Mouse (Mus musculus): Measurements from ENCODE around the gene Adora2b. TPM values are rescaled to one million over a fixed set of nuclear protein-coding genes. Genes with fewer than 3 reads are reported as not detected.

Gene Adora2b
- polyA plus RNA-seq, 1 experiment from 2014 or later = 3.4 TPM

- DNase-seq (ENCODE audit: low spot score, missing footprints) (no peak), ATAC-seq (ENCODE audit: low FRiP score) (no peak)
- Histone ChIP-seq H3K9ac (ENCODE audit: low read length) (no peak overlapping the region), H3K4me3 (ENCODE audit: low read depth, low read length) (no peak overlapping the region), H3K36me3 (ENCODE audit: control insufficient read depth, insufficient read depth, low read length) (no peaks in the 10 kb centered on the region; the same call in 1 of the 2 replicates), H3K27me3 (ENCODE audit: control insufficient read depth, insufficient read depth, low read length) (no peaks in the 10 kb centered on the region), H3K4me1 (ENCODE audit: control insufficient read depth, insufficient read depth, low read length) (no peaks in the 10 kb centered on the region), H3K27ac (ENCODE audit: low read depth, low read length) (no peak overlapping the region), H3K4me2 (no peak overlapping the region), H3K9me3 (ENCODE audit: control insufficient read depth, low read length) (no peaks in the 10 kb centered on the region)
- 87% methylated on average over 2 of the region's 2 CpGs for WGBS
These were observed 45.3 kb downstream of the Adora2b start for GRCm38 (mm10) chr11:62294121-62294520.

- no peaks in the 10 kb centered on the region for H3K4me1 ChIP-seq (ENCODE audit: control insufficient read depth, insufficient read depth, low read length)
- no peaks in the 10 kb centered on the region; the same call in 1 of the 2 replicates for H3K36me3 ChIP-seq (ENCODE audit: control insufficient read depth, insufficient read depth, low read length)
- no peak overlapping the region for H3K4me3 ChIP-seq (ENCODE audit: low read depth, low read length)
- no peaks in the 10 kb centered on the region for H3K27me3 ChIP-seq (ENCODE audit: control insufficient read depth, insufficient read depth, low read length)
- no peak for DNase-seq (ENCODE audit: low spot score, missing footprints)
- H3K9me3 ChIP-seq (ENCODE audit: control insufficient read depth, low read length) = no peaks in the 10 kb centered on the region
- no peak for ATAC-seq (ENCODE audit: low FRiP score)
- no peak overlapping the region for H3K9ac ChIP-seq (ENCODE audit: low read length)
- 88% methylated on average over 6 of the region's 6 CpGs for WGBS
- H3K27ac ChIP-seq (ENCODE audit: low read depth, low read length) = no peak overlapping the region
- H3K4me2 ChIP-seq = no peak overlapping the region
These were observed 50.1 kb downstream of the Adora2b start for GRCm38 (mm10) chr11:62298883-62299282.

GRCm38 (mm10) chr11:62305866-62306265 lies 57.1 kb downstream of the Adora2b start:
- 95% methylated on average over 2 of the region's 2 CpGs for WGBS
- no peaks in the 10 kb centered on the region for H3K4me1 ChIP-seq (ENCODE audit: control insufficient read depth, insufficient read depth, low read length)
- H3K4me3 ChIP-seq (ENCODE audit: low read depth, low read length) = no peak overlapping the region
- H3K4me2 ChIP-seq = no peak overlapping the region
- no peaks in the 10 kb centered on the region for H3K36me3 ChIP-seq (ENCODE audit: control insufficient read depth, insufficient read depth, low read length)
- H3K9ac ChIP-seq (ENCODE audit: low read length) = no peak overlapping the region
- DNase-seq (ENCODE audit: low spot score, missing footprints) (no peak), ATAC-seq (ENCODE audit: low FRiP score) (no peak)
- H3K27ac ChIP-seq (ENCODE audit: low read depth, low read length) = no peak overlapping the region
- no peaks in the 10 kb centered on the region for H3K9me3 ChIP-seq (ENCODE audit: control insufficient read depth, low read length)
- H3K27me3 ChIP-seq (ENCODE audit: control insufficient read depth, insufficient read depth, low read length) = no peaks in the 10 kb centered on the region

DNA sequence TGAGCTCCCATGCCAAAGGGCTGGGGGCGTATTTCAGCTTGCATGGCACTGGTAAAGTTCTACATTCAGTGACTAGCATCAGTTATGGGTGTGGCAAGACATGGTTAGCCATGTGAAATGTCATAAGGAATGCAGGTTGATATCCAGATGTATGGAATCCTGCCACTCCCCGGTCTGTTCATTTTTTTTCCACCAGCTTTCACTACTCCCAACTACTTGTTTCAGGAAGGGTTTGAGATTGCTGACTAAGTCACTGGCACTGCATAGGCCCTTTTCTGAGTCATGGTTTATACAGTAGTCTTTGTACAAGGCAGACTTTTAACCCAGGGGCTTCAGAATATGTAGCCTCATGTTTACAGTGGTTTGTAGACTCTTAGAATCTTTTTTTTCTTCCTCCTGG lies 60.5 kb downstream of the Adora2b start:
- H3K27me3 ChIP-seq (ENCODE audit: control insufficient read depth, insufficient read depth, low read length) = no peaks in the 10 kb centered on the region
- H3K4me1 ChIP-seq (ENCODE audit: control insufficient read depth, insufficient read depth, low read length) = no peaks in the 10 kb centered on the region
- H3K4me3 ChIP-seq (ENCODE audit: low read depth, low read length) = no peak overlapping the region
- DNase-seq (ENCODE audit: low spot score, missing footprints) (no peak), ATAC-seq (ENCODE audit: low FRiP score) (no peak)
- H3K9ac ChIP-seq (ENCODE audit: low read length) = no peak overlapping the region
- H3K4me2 ChIP-seq = no peak overlapping the region
- WGBS = 91% methylated on average over 2 of the region's 2 CpGs
- H3K36me3 ChIP-seq (ENCODE audit: control insufficient read depth, insufficient read depth, low read length) = 0 out of 2 replicates have a peak, but pooled peaks cover 6% of the 10 kb centered on the region
- H3K9me3 ChIP-seq (ENCODE audit: control insufficient read depth, low read length) = no peaks in the 10 kb centered on the region
- no peak overlapping the region for H3K27ac ChIP-seq (ENCODE audit: low read depth, low read length)

DNA sequence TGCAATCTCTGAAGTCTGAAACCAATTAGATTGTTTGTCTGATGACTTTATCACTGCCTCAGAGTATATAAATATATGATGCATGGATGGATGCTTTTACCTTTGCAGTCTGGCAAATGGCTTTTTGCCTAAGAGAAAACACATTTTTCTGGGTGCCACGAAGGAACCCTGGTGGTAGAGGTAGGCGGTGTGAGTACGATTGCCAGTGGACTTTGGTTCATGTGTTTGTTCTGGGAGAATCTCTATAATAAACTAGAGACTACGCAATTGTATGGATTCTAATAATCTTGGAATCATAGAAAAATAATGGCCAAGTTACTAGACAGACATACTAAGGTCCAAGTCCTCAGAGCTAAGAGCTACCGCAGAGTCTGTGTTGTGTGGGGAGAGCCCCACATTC lies 66.2 kb downstream of the Adora2b start:
- Histone ChIP-seq H3K9me3 (ENCODE audit: control insufficient read depth, low read length) (no peaks in the 10 kb centered on the region), H3K4me1 (ENCODE audit: control insufficient read depth, insufficient read depth, low read length) (no peaks in the 10 kb centered on the region), H3K27me3 (ENCODE audit: control insufficient read depth, insufficient read depth, low read length) (no peaks in the 10 kb centered on the region), H3K36me3 (ENCODE audit: control insufficient read depth, insufficient read depth, low read length) (peaks cover 18% of the 10 kb centered on the region), H3K4me2 (no peak overlapping the region), H3K27ac (ENCODE audit: low read depth, low read length) (no peak overlapping the region), H3K4me3 (ENCODE audit: low read depth, low read length) (no peak overlapping the region), H3K9ac (ENCODE audit: low read length) (no peak overlapping the region)
- WGBS = 96% methylated on average over 5 of the region's 5 CpGs
- ATAC-seq (ENCODE audit: low FRiP score) (no peak), DNase-seq (ENCODE audit: low spot score, missing footprints) (no peak)

Other genes with a start within 250 kb of the Adora2b start
- 13.4 and 15.3 TPM in 2 replicates for gene Zswim7, start 32.4 kb downstream of the Adora2b start, polyA plus RNA-seq (2014; fragmentation: Nextera tagmentation; extraction: Ambion mirVana)
- 11.2 and 13.4 TPM in 2 replicates for gene Ttc19, start 32.5 kb downstream of the Adora2b start, polyA plus RNA-seq (2014; fragmentation: Nextera tagmentation; extraction: Ambion mirVana)
- gene Pigl, start 209.5 kb downstream of the Adora2b start, polyA plus RNA-seq (2014; fragmentation: Nextera tagmentation; extraction: Ambion mirVana) = 15.4 and 15.9 TPM in 2 replicates
- 176 and 183 TPM in 2 replicates for gene Ncor1, start 209.6 kb downstream of the Adora2b start, polyA plus RNA-seq (2014; fragmentation: Nextera tagmentation; extraction: Ambion mirVana)

Measured in midbrain, embryonic 11.5 days (tissue).